Mouse (Mus musculus): ENCODE data around the gene 4921511M17Rik.
"Not testable (repeated sequence)": the region's sequence is repeated elsewhere in the genome, so short reads cannot be mapped to it uniquely, and the experiment has no call there.

Gene 4921511M17Rik

GRCm38 (mm10) chrX:154033727-154034126 is at the start of gene 4921511M17Rik:
Gene 4921511M17Rik, minus strand, starts transcription at chrX:154033827.
- not testable (repeated sequence) for DNase-seq (ENCODE audit: low read depth, low spot score)

GRCm38 (mm10) chrX:154054939-154055338 is 21.3 kb upstream of the 4921511M17Rik start, which contains the start of gene Gm10057:
Gene Gm10057, minus strand, starts transcription at chrX:154055039.
- DNase-seq (ENCODE audit: low read depth, low spot score) = not testable (repeated sequence)

- not testable (repeated sequence) for DNase-seq (ENCODE audit: low read depth, low spot score)
Observed at GRCm38 (mm10) chrX:154012540-154012939, 21.1 kb downstream of the 4921511M17Rik start, which contains the start of gene Samt1. Gene Samt1, minus strand, starts transcription at chrX:154012640.

GRCm38 (mm10) chrX:153976914-153977313 is 56.7 kb downstream of the 4921511M17Rik start:
- not testable (repeated sequence) for DNase-seq (ENCODE audit: low read depth, low spot score)

GRCm38 (mm10) chrX:153976467-153976866 is 57.2 kb downstream of the 4921511M17Rik start:
- DNase-seq (ENCODE audit: low read depth, low spot score) = not testable (repeated sequence)

GRCm38 (mm10) chrX:153974450-153974849 is 59.2 kb downstream of the 4921511M17Rik start:
- DNase-seq (ENCODE audit: low read depth, low spot score) = no peak
